Mouse (Mus musculus): ENCODE data around the gene Pqlc2. TPM values are rescaled to one million over a fixed set of nuclear protein-coding genes. Genes with fewer than 3 reads are reported as not detected.

The Pqlc2 gene
- polyA plus RNA-seq, 1 experiment from 2014 or later, result 13.9 TPM

DNA sequence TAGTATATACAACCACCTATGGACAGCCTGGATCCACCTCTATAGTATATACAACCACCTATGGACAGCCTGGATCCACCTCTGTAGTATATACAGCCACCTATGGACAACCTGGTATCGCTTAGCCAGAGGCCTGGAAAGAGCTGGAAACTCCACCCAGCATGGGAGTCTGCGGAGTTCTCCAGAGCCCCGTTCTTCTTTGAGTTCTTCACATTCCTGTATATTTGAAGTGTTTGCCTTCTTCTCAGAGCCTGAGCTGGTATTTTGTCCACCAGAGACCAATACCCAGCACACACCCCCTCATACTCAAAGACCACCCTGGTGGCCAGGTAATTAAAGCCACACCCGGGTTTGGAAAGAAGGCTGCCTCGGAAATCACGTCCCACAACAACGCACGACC is 53.8 kb downstream of the Pqlc2 start:
- Histone ChIP-seq H3K9ac (no peak overlapping the region), H3K4me2 (no peak overlapping the region), H3K9me3 (replicated peaks) (no peaks in the 10 kb centered on the region), H3K27ac (no peak overlapping the region), H3K4me3 (replicated peaks) (no peak overlapping the region), H3K27me3 (no peaks in the 10 kb centered on the region), H3K36me3 (peaks cover 67% of the 10 kb centered on the region), H3K4me1 (peaks cover 32% of the 10 kb centered on the region)
- WGBS, result 89% methylated on average over 8 of the region's 8 CpGs
- no peak for ATAC-seq (replicated peaks; ENCODE audit: low FRiP score)

DNA sequence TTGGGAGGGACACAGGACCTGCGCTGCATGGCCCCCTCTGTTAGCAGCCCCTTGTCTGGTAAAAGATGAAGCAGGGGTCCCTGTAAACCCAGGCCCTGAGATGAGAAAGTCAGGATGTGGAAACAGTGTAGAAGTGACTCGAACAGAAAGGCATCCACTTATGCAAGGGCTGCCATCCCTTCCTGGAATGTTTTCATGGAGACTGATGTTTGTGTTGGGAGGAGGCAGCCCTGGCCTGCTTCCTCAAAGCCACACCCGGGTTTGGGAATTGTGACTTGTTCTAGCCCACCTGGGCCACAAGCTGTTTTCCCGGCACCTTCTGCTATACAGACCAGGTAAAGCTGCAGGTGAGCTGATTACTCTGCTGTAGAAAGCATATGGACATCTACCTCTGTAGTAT is 54.4 kb downstream of the Pqlc2 start:
- Histone ChIP-seq H3K4me3 (replicated peaks) (no peak overlapping the region), H3K9ac (no peak overlapping the region), H3K36me3 (peaks cover 61% of the 10 kb centered on the region), H3K4me2 (no peak overlapping the region), H3K4me1 (peaks cover 38% of the 10 kb centered on the region), H3K27me3 (no peaks in the 10 kb centered on the region), H3K9me3 (replicated peaks) (no peaks in the 10 kb centered on the region), H3K27ac (no peak overlapping the region)
- no peak for ATAC-seq (replicated peaks; ENCODE audit: low FRiP score)
- 86% methylated on average over 4 of the region's 4 CpGs for WGBS

DNA sequence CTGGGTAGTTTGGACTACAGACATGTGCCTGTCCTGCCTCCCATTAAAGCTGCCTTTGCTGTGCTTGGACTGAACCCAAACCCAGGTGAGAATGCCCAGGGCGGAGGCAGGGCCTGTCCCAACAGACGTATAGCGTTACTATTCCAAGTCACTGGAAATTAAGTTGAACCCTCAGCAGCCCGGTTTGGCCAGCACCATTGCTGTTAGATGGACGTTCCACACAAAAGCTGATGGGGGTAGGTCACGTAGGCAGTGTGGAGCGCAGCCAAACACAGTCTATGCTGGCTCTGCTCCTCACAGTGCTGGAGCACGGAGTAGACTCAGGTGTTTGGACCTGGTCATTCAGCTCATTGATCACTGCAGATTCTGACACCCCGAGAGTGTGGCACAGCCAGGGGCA is 57.3 kb downstream of the Pqlc2 start:
- H3K36me3 ChIP-seq, result peaks cover 33% of the 10 kb centered on the region
- no peak overlapping the region for H3K9ac ChIP-seq
- WGBS, result 80% methylated on average over 9 of the region's 9 CpGs
- ATAC-seq (replicated peaks; ENCODE audit: low FRiP score), result no peak
- no peaks in the 10 kb centered on the region for H3K27me3 ChIP-seq
- H3K27ac ChIP-seq, result no peak overlapping the region; the same call in 1 of the 2 replicates
- H3K4me2 ChIP-seq, result no peak overlapping the region
- H3K4me3 ChIP-seq (replicated peaks), result no peak overlapping the region
- H3K9me3 ChIP-seq (replicated peaks), result no peaks in the 10 kb centered on the region
- H3K4me1 ChIP-seq, result peaks cover 60% of the 10 kb centered on the region

DNA sequence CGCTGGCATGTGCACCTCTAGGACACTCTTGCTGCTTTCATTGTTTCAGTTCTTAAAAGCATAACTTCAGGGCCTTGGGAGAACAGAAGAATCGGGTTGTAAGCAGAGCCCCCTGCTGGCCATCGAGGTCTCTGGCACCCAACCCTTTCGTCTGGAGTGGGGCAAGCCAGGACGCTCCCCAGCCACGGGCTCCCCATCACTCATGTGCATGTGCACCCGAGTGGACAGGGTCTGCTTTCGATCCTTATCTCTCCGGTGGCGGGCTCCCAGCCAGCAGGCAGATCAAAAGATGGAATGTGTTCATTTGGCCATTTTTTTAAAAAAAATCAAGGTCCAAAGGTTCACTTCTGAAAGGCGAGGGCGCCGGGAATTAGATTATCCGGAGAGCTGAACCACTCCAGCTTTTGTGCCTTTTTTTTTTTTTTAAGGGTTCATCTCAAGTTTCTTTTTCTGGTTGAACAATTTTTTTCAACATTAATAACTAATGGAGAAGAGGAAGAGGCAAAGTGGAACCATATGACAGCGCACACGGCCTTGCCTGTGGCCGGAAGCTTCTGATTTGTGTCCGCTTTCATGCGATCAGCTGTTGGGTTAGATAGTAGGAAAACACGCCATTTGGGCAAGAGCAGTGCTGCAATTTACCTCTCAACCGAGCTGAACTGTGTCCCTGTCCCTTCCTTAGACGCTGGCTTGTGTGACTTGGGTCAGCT is 58.3 kb downstream of the Pqlc2 start:
- peak overlapping the region; percentile 66 for H3K27ac ChIP-seq
- peak; percentile 61; the same call in 1 of the 2 replicates for ATAC-seq (replicated peaks; ENCODE audit: low FRiP score)
- H3K36me3 ChIP-seq, result peaks cover 23% of the 10 kb centered on the region
- 39% methylated on average over 22 of the region's 22 CpGs for WGBS
- peaks cover 68% of the 10 kb centered on the region for H3K4me1 ChIP-seq
- H3K27me3 ChIP-seq, result no peaks in the 10 kb centered on the region
- peak overlapping the region; percentile 15; the same call in 1 of the 2 replicates for H3K4me2 ChIP-seq
- no peaks in the 10 kb centered on the region for H3K9me3 ChIP-seq (replicated peaks)
- H3K9ac ChIP-seq, result no peak overlapping the region
- H3K4me3 ChIP-seq (replicated peaks), result no peak overlapping the region

DNA sequence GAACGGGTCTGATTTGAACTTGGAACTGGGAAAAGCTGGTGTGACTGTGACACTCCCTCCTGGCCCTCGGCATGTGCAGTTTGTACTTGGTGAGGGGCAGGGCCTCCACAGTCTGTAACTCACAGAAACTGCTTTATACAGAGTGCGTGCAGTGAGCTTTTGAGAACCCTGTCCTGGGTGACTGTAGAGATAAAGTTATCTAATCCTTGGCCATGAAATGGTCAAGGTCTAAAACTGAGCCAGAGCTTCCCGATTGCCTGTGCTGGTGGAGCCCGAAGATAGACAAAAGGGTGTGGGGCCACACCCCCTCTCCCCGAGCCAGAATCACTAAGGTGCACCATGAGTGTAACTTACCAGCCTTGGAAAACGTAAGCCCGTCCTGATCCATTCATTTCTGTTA is 59.6 kb downstream of the Pqlc2 start:
- WGBS, result 60% methylated on average over 8 of the region's 8 CpGs
- H3K9me3 ChIP-seq (replicated peaks), result no peaks in the 10 kb centered on the region
- no peak overlapping the region for H3K9ac ChIP-seq
- H3K36me3 ChIP-seq, result peaks cover 19% of the 10 kb centered on the region
- no peaks in the 10 kb centered on the region for H3K27me3 ChIP-seq
- no peak for ATAC-seq (replicated peaks; ENCODE audit: low FRiP score)
- H3K4me2 ChIP-seq, result no peak overlapping the region
- no peak overlapping the region for H3K4me3 ChIP-seq (replicated peaks)
- H3K27ac ChIP-seq, result peak overlapping the region; percentile 66
- peaks cover 79% of the 10 kb centered on the region for H3K4me1 ChIP-seq

DNA sequence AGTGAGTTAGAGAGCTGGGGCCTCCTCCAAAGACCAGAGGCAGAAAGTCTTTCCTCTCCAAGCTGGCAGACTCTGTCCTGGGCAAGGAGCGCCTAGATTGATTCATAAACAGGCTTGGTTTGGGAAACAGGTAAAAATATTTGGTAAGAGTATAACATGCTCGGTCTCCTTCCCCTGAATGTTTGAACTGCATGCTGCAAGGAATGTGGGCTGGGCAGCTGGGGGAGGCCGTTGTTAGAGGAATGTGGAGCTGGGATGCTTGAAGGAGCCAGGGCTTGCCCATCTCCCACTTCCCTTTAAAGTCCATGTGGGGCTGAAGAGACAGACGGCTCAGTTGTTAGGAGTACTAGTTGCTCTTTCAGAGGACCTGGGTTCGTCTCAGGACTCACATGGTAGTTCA is 60.5 kb downstream of the Pqlc2 start:
- H3K4me3 ChIP-seq (replicated peaks), result no peak overlapping the region
- no peak for ATAC-seq (replicated peaks; ENCODE audit: low FRiP score)
- H3K4me2 ChIP-seq, result no peak overlapping the region
- H3K9ac ChIP-seq, result no peak overlapping the region
- H3K27me3 ChIP-seq, result no peaks in the 10 kb centered on the region
- no peaks in the 10 kb centered on the region for H3K9me3 ChIP-seq (replicated peaks)
- peaks cover 10% of the 10 kb centered on the region for H3K36me3 ChIP-seq
- H3K4me1 ChIP-seq, result peaks cover 82% of the 10 kb centered on the region
- H3K27ac ChIP-seq, result peak overlapping the region; percentile 66
- WGBS, result 33% methylated on average over 5 of the region's 5 CpGs

DNA sequence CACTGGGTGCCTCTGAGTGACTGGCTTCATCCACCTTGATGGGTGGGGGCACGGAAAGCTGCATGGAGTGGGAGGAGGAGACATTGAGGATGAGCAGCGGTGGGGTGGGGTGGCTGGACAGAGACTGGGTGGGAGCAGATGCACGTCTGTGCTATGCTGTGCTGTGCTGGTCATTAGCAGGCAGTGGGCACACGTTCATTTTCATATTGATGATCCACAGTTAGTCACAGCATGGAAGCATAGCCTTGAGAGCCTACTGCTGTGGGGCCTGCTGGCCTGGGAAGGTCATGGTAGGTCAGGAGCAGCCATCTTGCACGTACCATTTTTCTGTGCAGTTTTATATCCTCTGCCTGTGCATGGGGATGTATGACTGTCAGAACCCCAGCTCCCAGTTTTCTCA is 61.8 kb downstream of the Pqlc2 start:
- no peaks in the 10 kb centered on the region for H3K9me3 ChIP-seq (replicated peaks)
- 85% methylated on average over 5 of the region's 5 CpGs for WGBS
- ATAC-seq (replicated peaks; ENCODE audit: low FRiP score), result no peak
- no peak overlapping the region for H3K4me3 ChIP-seq (replicated peaks)
- H3K36me3 ChIP-seq, result peaks cover 6% of the 10 kb centered on the region; the same call in 1 of the 2 replicates
- H3K4me1 ChIP-seq, result peaks cover 90% of the 10 kb centered on the region
- no peak overlapping the region for H3K9ac ChIP-seq
- H3K27me3 ChIP-seq, result no peaks in the 10 kb centered on the region
- H3K27ac ChIP-seq, result peak overlapping the region; percentile 66
- H3K4me2 ChIP-seq, result no peak overlapping the region

DNA sequence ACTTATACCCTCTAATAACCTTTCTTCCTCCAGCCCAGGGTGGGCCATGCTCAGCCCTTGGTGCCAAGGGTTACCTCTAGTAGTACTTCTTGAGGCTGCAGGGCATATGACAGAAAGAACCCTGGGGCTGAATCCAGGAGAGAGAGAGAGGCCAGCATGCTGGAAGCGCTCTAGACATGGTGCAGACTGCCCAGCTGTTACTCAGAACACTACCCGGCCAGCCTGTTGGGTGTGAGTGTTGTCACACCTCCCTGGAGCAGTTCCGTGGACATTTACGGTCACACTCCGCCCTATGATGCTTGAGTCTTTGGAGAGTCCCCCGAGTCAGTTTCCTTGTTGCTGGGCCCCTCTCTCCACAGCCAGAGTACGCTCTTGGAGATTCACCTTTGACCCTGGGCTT is 62.5 kb downstream of the Pqlc2 start:
- 42% methylated on average over 7 of the region's 7 CpGs for WGBS
- Histone ChIP-seq H3K36me3 (peaks cover 6% of the 10 kb centered on the region; the same call in 1 of the 2 replicates), H3K4me2 (no peak overlapping the region), H3K27ac (no peak overlapping the region), H3K9ac (no peak overlapping the region), H3K4me1 (peaks cover 95% of the 10 kb centered on the region), H3K27me3 (no peaks in the 10 kb centered on the region), H3K9me3 (replicated peaks) (no peaks in the 10 kb centered on the region), H3K4me3 (replicated peaks) (no peak overlapping the region)
- no peak for ATAC-seq (replicated peaks; ENCODE audit: low FRiP score)

DNA sequence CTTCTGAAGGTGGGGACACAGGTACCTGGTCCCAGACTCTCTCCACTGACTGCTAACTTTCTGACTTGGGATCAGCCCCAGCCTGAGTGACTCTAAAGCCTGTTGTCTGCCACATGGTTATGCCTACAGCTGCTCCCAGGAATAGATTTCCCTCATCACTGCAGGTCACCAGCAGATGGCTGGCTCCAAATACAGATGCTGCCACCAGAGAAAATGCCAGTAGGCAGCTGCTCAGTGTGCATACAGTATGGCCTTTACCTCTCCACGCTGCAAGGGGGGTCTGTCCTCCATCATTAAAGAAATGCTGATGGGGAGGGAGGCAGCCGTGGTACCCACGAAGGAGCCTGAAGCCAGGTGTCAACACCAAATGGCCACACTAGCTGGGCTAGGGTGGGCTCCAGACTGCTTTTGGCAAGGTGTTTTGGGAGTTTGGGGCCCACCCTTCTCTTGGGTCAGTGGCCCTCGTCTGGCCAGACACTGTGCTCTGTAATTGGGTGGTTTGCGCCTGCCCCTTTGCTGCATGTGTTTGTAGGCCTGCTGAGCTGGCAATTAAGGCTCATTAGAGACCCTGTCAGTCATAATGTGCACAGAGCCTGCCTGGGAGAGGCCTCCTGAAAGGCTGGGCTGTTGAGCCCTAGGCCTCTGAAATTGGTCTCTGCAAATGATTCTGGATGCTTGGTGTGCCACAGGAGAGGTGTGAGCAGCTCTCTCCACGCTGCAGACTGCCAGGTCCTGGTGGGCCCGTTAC is 64.2 kb downstream of the Pqlc2 start:
- Histone ChIP-seq H3K36me3 (peaks cover 13% of the 10 kb centered on the region; the same call in 1 of the 2 replicates), H3K9me3 (replicated peaks) (no peaks in the 10 kb centered on the region), H3K27ac (0 out of 2 replicates have a peak overlapping the region, but pooled peaks have one; percentile 33), H3K4me3 (replicated peaks) (no peak overlapping the region), H3K4me1 (peaks cover 95% of the 10 kb centered on the region), H3K9ac (no peak overlapping the region), H3K27me3 (no peaks in the 10 kb centered on the region), H3K4me2 (no peak overlapping the region)
- ATAC-seq (replicated peaks; ENCODE audit: low FRiP score), result no peak
- WGBS, result 34% methylated on average over 7 of the region's 7 CpGs

DNA sequence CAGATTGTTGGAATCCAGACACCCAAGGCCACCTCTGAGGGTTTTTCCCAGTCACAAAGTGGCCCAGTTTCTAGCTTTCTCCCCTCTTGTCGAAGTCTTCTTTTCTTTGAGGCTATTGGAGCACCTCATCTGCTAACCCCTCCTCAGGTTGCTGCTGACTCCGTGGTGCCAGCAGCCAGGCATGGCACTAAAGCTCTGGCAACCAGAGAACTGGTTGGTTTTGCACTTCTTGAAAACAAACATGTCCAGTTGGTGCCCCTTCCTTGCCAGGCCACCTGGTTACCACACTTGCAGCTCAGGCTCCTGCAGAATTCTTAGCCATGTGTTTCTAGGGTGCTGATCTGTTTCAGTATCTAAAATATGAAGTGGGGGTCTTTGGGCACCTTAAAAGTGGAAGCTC is 65.0 kb downstream of the Pqlc2 start:
- Histone ChIP-seq H3K36me3 (peaks cover 20% of the 10 kb centered on the region), H3K4me3 (replicated peaks) (no peak overlapping the region), H3K27ac (0 out of 2 replicates have a peak overlapping the region, but pooled peaks have one; percentile 46), H3K9ac (no peak overlapping the region), H3K4me2 (no peak overlapping the region), H3K4me1 (peaks cover 95% of the 10 kb centered on the region), H3K9me3 (replicated peaks) (no peaks in the 10 kb centered on the region), H3K27me3 (no peaks in the 10 kb centered on the region)
- 68% methylated on average over 2 of the region's 2 CpGs for WGBS
- no peak for ATAC-seq (replicated peaks; ENCODE audit: low FRiP score)

DNA sequence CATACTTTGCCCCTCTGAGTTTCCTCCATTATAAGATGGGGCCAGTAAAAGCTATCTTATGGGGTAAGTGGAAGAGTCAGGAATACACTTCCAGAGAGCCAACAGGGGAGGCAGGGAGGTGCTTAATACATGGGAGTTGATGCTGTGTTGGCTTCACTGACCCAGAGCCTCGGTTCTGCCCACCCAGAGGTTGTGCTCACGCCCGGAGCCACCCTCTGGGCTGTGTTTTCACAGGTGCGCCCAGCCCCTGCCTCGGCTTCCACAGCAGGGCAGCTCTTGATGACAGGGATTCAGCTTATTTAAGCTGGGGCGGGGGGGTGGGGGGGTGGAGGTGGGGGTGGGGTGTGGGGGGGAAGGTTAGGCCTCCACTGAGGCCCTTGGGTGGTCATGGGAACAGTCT is 65.7 kb downstream of the Pqlc2 start:
- ATAC-seq (replicated peaks; ENCODE audit: low FRiP score), result peak; percentile 45; the same call in 1 of the 2 replicates
- H3K4me3 ChIP-seq (replicated peaks), result no peak overlapping the region
- no peak overlapping the region for H3K9ac ChIP-seq
- peak overlapping the region; percentile 54 for H3K27ac ChIP-seq
- no peak overlapping the region for H3K4me2 ChIP-seq
- H3K36me3 ChIP-seq, result peaks cover 28% of the 10 kb centered on the region
- no peaks in the 10 kb centered on the region for H3K27me3 ChIP-seq
- 41% methylated on average over 6 of the region's 6 CpGs for WGBS
- H3K9me3 ChIP-seq (replicated peaks), result no peaks in the 10 kb centered on the region
- H3K4me1 ChIP-seq, result peaks cover 95% of the 10 kb centered on the region

DNA sequence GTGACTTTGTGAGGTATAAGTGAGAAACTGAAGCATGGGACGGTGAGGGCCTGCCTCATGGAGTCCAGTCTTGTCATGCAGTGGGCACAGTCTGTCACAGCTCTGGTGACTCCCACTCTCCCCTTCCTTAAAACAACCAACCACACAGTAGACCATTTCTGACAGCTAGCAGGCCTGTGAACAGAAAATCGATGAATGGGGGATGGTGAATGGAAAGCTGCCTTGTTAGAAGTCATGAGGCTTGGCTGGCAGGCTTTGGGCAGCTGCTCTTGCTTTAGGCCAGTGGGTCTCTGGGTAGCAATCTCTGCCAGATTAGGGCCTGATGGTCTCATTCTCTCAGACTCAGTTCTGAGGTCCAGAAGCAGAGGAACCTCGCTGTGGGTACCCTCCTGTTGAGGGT is 66.3 kb downstream of the Pqlc2 start:
- H3K9ac ChIP-seq, result no peak overlapping the region
- no peak overlapping the region for H3K4me2 ChIP-seq
- H3K27me3 ChIP-seq, result no peaks in the 10 kb centered on the region
- H3K4me3 ChIP-seq (replicated peaks), result no peak overlapping the region
- no peak for ATAC-seq (replicated peaks; ENCODE audit: low FRiP score)
- no peaks in the 10 kb centered on the region for H3K9me3 ChIP-seq (replicated peaks)
- 58% methylated on average over 3 of the region's 3 CpGs for WGBS
- peaks cover 34% of the 10 kb centered on the region for H3K36me3 ChIP-seq
- H3K4me1 ChIP-seq, result peaks cover 90% of the 10 kb centered on the region
- H3K27ac ChIP-seq, result peak overlapping the region; percentile 54; the same call in 1 of the 2 replicates
